In genomic region chr10:75837248-75837759, GRCm38 (mm10) we compare ENCODE assay signal across 8 mouse cellular contexts. TPM values are rescaled to one million over a fixed set of nuclear protein-coding genes. Genes with fewer than 3 reads are reported as not detected.
DNase-seq lines count a peak whose midpoint lies in the region; ATAC-seq lines count a peak whose summit lies in the region.

Gene Gstt2, minus strand, starts transcription at chr10:75837424.

- DNase-seq in adrenal gland, adult 2 months: peak; percentile 95
- peak; percentile 99 for DNase-seq in embryo, embryonic 11 days
- peak; percentile 91 for DNase-seq in gastrocnemius, postnatal 25 days
- DNase-seq in left cerebral cortex, adult 9 months (ENCODE audit: low spot score in 2 of 2): peak; percentile 79 to 94
- DNase-seq in right cerebral cortex, adult 2 months (ENCODE audit: low spot score in 2 of 2): peak; percentile 93 to 95
- DNase-seq in urinary bladder, postnatal 10 days (ENCODE audit: low spot score): peak; percentile 62

- peaks cover 29% of the 10 kb centered on the region for H3K27me3 ChIP-seq in megakaryocyte, embryonic 14.5 days (replicated peaks)

- H3K4me3 ChIP-seq in megakaryocyte, embryonic 14.5 days (replicated peaks): peak within 1 kb of the TSS; percentile 93

- H3K4me1 ChIP-seq in megakaryocyte, embryonic 14.5 days: peaks cover 53% of the 10 kb centered on the region

- ATAC-seq in inflammation-experienced regulatory T-cells, adult 6 months: no peak

- H3K36me3 ChIP-seq in megakaryocyte, embryonic 14.5 days (replicated peaks; ENCODE audit: low read length): no peaks in the 10 kb centered on the region

- no peaks in the 10 kb centered on the region for H3K9me3 ChIP-seq in megakaryocyte, embryonic 14.5 days

RNA-seq across cellular contexts. Expression of gene Gstt2, which starts in this region (rescaled TPM):
- total RNA-seq in adrenal gland, adult 2 months (2021): 10 to 100 TPM; 32.9 to 36.6 TPM
- 136 and 153 TPM in 2 replicates for polyA plus RNA-seq in adrenal gland, adult 2 months (2012; rRNA removed)
- 1 to 10 TPM; 3.5 to 6.1 TPM for total RNA-seq in gastrocnemius, postnatal 25 days (2021)
- 10 to 100 TPM; 52.2 to 69.9 (median 64.5) TPM for polyA plus RNA-seq in inflammation-experienced regulatory T-cells, adult 6 months (2017; shearing (Covaris generic))
- 2.3 TPM in 1 of 2 replicates, not detected in the other for polyA plus RNA-seq in megakaryocyte, embryonic 14.5 days (2012; ENCODE audit: insufficient read depth, low replicate concordance)

Comparison
In these comparisons a context has a peak if more than half of its experiments do, and no peak if none do; other contexts are left out.
1. RNA of gene Gstt2 (total RNA-seq): 32.9 to 36.6 TPM in adrenal gland, adult 2 months; 3.5 to 6.1 TPM in gastrocnemius, postnatal 25 days; every median in the first group is over 4 times any median in the second.
2. RNA of gene Gstt2 (polyA plus RNA-seq): 136 to 153 TPM in adrenal gland, adult 2 months and 52.2 to 69.9 TPM in inflammation-experienced regulatory T-cells, adult 6 months; 2.3 TPM in megakaryocyte, embryonic 14.5 days; every median in the first group is over 10 times any median in the second.
3. Peak in every context shown above with its lines, with median percentiles within 50 percentile points of each other: DNase-seq.